29 mouse cellular contexts compared by ENCODE assay signal in the genomic region with DNA sequence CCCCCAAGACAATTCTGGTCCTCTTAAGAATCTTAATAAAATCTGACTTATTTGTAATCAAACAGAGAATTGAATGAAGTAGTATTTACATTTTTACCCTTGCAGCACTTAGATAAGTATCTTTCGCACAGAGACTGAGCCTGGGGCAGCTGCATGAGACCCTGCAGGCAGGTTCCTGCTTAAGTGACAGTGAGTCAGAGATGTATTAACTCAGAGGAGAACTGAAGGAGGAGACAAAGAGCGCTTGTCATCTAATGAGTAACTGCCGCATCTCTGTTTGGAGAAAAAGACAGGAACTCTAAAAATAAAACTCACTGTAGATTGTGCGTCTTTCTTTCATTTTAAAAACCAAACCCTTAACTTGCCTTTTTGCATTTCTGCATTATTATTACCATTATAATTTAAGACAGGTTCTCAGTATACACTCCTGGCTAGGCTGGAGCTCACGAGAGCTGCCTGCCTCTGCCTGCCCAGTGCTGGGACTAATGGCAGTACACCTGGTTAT. TPM values are rescaled to one million over a fixed set of nuclear protein-coding genes. Genes with fewer than 3 reads are reported as not detected.
DNase-seq lines count a peak whose midpoint lies in the region; ATAC-seq and TF ChIP-seq lines count a peak whose summit lies in the region.
"Had no signal": no experiment of that assay in that cellular context is flagged by ENCODE, and none has a peak within 500 bp of the region (broad histone marks: within the 10 kb centered on the region; RNA-seq: fewer than 3 reads in every experiment).

No protein-coding gene starts in this region.

- H3K4me2 ChIP-seq in midbrain, postnatal 0 days (ENCODE audit: low read depth, low read length, poor library complexity, severe bottlenecking): no peak overlapping the region
- no peak overlapping the region for H3K4me2 ChIP-seq in midbrain, embryonic 16.5 days (ENCODE audit: low read length)
- H3K4me2 ChIP-seq: embryonic facial prominence, embryonic 13.5 days; forebrain, embryonic 12.5 days; heart, embryonic 11.5 days; hindbrain, embryonic 13.5 days; intestine, embryonic 15.5 days had no signal

- no peak overlapping the region for H3K9ac ChIP-seq in midbrain, postnatal 0 days (replicated peaks; ENCODE audit: low read length, poor library complexity, severe bottlenecking)
- no peak overlapping the region for H3K9ac ChIP-seq in midbrain, embryonic 16.5 days (ENCODE audit: low read depth, low read length)
- H3K9ac ChIP-seq: embryonic facial prominence, embryonic 13.5 days; forebrain, embryonic 12.5 days; hindbrain, embryonic 13.5 days; intestine, embryonic 15.5 days had no signal

- WGBS in midbrain, postnatal 0 days: 81% methylated on average over 5 of the region's 5 CpGs
- WGBS in midbrain, embryonic 16.5 days: 85% methylated on average over 5 of the region's 5 CpGs

- no peak overlapping the region for H3K27ac ChIP-seq in midbrain, postnatal 0 days (ENCODE audit: low read depth, low read length)
- no peak overlapping the region for H3K27ac ChIP-seq in midbrain, embryonic 16.5 days (ENCODE audit: low read length)
- H3K27ac ChIP-seq: embryonic facial prominence, embryonic 10.5 days; embryonic facial prominence, embryonic 13.5 days; forebrain, embryonic 12.5 days; gastrocnemius, adult 2 months; hindbrain, embryonic 10.5 days; hindbrain, embryonic 13.5 days; intestine, embryonic 15.5 days had no signal

- H3K27me3 ChIP-seq in midbrain, postnatal 0 days (ENCODE audit: insufficient read depth, low read length): no peaks in the 10 kb centered on the region
- no peaks in the 10 kb centered on the region for H3K27me3 ChIP-seq in midbrain, embryonic 16.5 days (ENCODE audit: control insufficient read depth, insufficient read depth, low read depth, low read length)
- H3K27me3 ChIP-seq: CH12.LX; forebrain, embryonic 12.5 days; hindbrain, embryonic 13.5 days; intestine, embryonic 15.5 days had no signal

- peak; percentile 9; the same call in 1 of the 2 replicates for TF ChIP-seq CTCF in midbrain, postnatal 0 days (IDR thresholded peaks at IDR 0.05)

- no peaks in the 10 kb centered on the region for H3K9me3 ChIP-seq in midbrain, postnatal 0 days (ENCODE audit: low read length)
- no peaks in the 10 kb centered on the region for H3K9me3 ChIP-seq in midbrain, embryonic 16.5 days (replicated peaks; ENCODE audit: control insufficient read depth, low read length, poor library complexity, severe bottlenecking)
- H3K9me3 ChIP-seq: embryonic facial prominence, embryonic 10.5 days; embryonic facial prominence, embryonic 13.5 days; forebrain, embryonic 12.5 days; G1E; hindbrain, embryonic 10.5 days; hindbrain, embryonic 13.5 days; intestine, embryonic 15.5 days had no signal

- no peak; the same call in 1 of the 2 replicates for ATAC-seq in midbrain, postnatal 0 days (ENCODE audit: low FRiP score)
- ATAC-seq in midbrain, embryonic 16.5 days: no peak
- ATAC-seq: forebrain, embryonic 16.5 days; hindbrain, embryonic 16.5 days; intestine, embryonic 15.5 days had no signal

- H3K36me3 ChIP-seq in midbrain, postnatal 0 days (ENCODE audit: insufficient read depth, low read length): no peaks in the 10 kb centered on the region
- H3K36me3 ChIP-seq in midbrain, embryonic 16.5 days (ENCODE audit: control insufficient read depth, insufficient read depth, low read length): no peaks in the 10 kb centered on the region
- H3K36me3 ChIP-seq: embryonic facial prominence, embryonic 10.5 days; embryonic facial prominence, embryonic 13.5 days; forebrain, embryonic 12.5 days; G1E; hindbrain, embryonic 10.5 days; hindbrain, embryonic 13.5 days; intestine, embryonic 15.5 days had no signal

- no peak overlapping the region for H3K4me3 ChIP-seq in midbrain, postnatal 0 days (ENCODE audit: low read depth, low read length)
- no peak overlapping the region for H3K4me3 ChIP-seq in midbrain, embryonic 16.5 days (ENCODE audit: low read depth, low read length)
- H3K4me3 ChIP-seq: embryonic facial prominence, embryonic 10.5 days; embryonic facial prominence, embryonic 13.5 days; erythroblast, embryonic 14.5 days; forebrain, embryonic 12.5 days; gastrocnemius, adult 2 months; hindbrain, embryonic 10.5 days; hindbrain, embryonic 13.5 days; intestine, embryonic 15.5 days had no signal

- intact Hi-C loops in heart, postnatal 14 days (cut with DNase I): no loop called here
- intact Hi-C loops in left cerebral cortex, postnatal 25 days (cut with DNase I): no loop called here

- no peak for DNase-seq in midbrain, postnatal 0 days (ENCODE audit: low spot score)
- peak; percentile 46 for DNase-seq in A20 (ENCODE audit: low read depth, low spot score)
- peak; percentile 50 for DNase-seq in brain, adult 2 months (ENCODE audit: low read depth, low spot score)
- DNase-seq in heart, postnatal 14 days: no peak
- DNase-seq in left cerebral cortex, postnatal 25 days (ENCODE audit: low spot score in 2 of 2): no peak
- DNase-seq: adrenal gland, adult 8-10 months; adrenal gland, postnatal 25 days; B cell, adult 2 months; cerebellum, adult 18-20 months; cerebellum, adult 9-10 months; cerebellum, postnatal 25 days; embryo, embryonic 11 days; gastrocnemius, adult 2 months; gastrocnemius, postnatal 14 days; heart, adult 11 months; heart, postnatal 36 days had no signal

- H3K4me1 ChIP-seq in midbrain, postnatal 0 days (ENCODE audit: insufficient read depth, low read length): no peaks in the 10 kb centered on the region
- H3K4me1 ChIP-seq in midbrain, embryonic 16.5 days (ENCODE audit: control insufficient read depth, insufficient read depth, low read length): no peaks in the 10 kb centered on the region
- H3K4me1 ChIP-seq: embryonic facial prominence, embryonic 10.5 days; forebrain, embryonic 12.5 days; hindbrain, embryonic 10.5 days; hindbrain, embryonic 13.5 days; intestine, embryonic 15.5 days had no signal

RNA-seq across cellular contexts. Expression of a gene that starts 16.4 kb away (rescaled TPM):
- total RNA-seq in midbrain, postnatal 0 days (2014; rRNA removed): 118 and 150 TPM in 2 replicates
- polyA plus RNA-seq in midbrain, postnatal 0 days (2015; fragmentation: Nextera tagmentation; extraction: Ambion mirVana): 121 and 127 TPM in 2 replicates
- polyA plus RNA-seq in midbrain, embryonic 16.5 days (2015; fragmentation: Nextera tagmentation; extraction: Ambion mirVana): 102 and 105 TPM in 2 replicates
- total RNA-seq in heart, postnatal 14 days (2021): 10 to 100 TPM; 26.2 to 26.4 TPM
- total RNA-seq in left cerebral cortex, postnatal 25 days (2021): 10 to 100 TPM; 44.5 to 47.1 TPM

Comparison
In these comparisons a context has a peak if more than half of its experiments do, and no peak if none do; other contexts are left out.
1. DNase-seq: peak in A20 (single experiment) and brain, adult 2 months (single experiment); none in midbrain, postnatal 0 days (single experiment), heart, postnatal 14 days (0 of 2) and left cerebral cortex, postnatal 25 days (0 of 2).